Mouse (Mus musculus): ENCODE measurements around the gene Adcy2. TPM values are rescaled to one million over a fixed set of nuclear protein-coding genes. Genes with fewer than 3 reads are reported as not detected.

Gene Adcy2
- polyA plus RNA-seq, 1 experiment from 2014 or later: 0.63 TPM

- Histone ChIP-seq H3K4me2 (peak overlapping the region; percentile 63), H3K9ac (0 out of 2 replicates have a peak overlapping the region, but pooled peaks have one; percentile 26), H3K27me3 (replicated peaks) (no peaks in the 10 kb centered on the region), H3K4me3 (peak overlapping the region; percentile 25; the same call in 1 of the 2 replicates), H3K9me3 (no peaks in the 10 kb centered on the region), H3K27ac (replicated peaks) (no peak overlapping the region), H3K36me3 (no peaks in the 10 kb centered on the region), H3K4me1 (0 out of 2 replicates have a peak, but pooled peaks cover 13% of the 10 kb centered on the region)
- ATAC-seq (ENCODE audit: extremely low read depth, insufficient number of reproducible peaks, low FRiP score, low TSS enrichment): no peak
- WGBS: 43% methylated on average over 21 of the region's 21 CpGs
Measured at GRCm38 (mm10) chr13:68607652-68608405, 391.5 kb downstream of the Adcy2 start.

DNA sequence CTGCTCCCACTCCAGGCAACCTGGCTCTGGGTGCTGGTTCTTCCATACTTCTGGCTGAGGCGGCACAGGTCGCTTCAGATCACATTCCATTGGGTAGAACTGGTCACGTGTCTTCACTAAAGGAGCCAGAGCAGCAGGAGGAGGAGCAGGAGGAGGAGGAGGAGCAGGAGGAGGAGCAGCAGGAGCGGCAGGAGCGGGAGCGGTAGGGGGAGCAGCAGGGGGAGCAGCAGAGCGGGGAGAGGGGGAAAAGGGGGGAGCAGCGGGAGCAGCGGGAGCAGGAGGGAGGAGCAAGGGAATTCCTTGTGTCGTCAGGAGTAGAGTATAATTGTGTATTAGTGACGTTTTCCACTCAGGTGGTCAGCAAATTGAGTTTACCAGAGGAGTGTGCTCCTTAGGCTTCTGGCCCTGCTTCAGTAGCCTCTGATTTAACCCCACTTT is 393.6 kb downstream of the Adcy2 start:
- Histone ChIP-seq H3K27ac (replicated peaks) (no peak overlapping the region), H3K9ac (no peak overlapping the region; the same call in 1 of the 2 replicates), H3K4me2 (peak overlapping the region; percentile 66), H3K27me3 (replicated peaks) (no peaks in the 10 kb centered on the region), H3K9me3 (no peaks in the 10 kb centered on the region), H3K4me1 (peaks cover 23% of the 10 kb centered on the region), H3K4me3 (peak overlapping the region; percentile 40), H3K36me3 (no peaks in the 10 kb centered on the region)
- ATAC-seq (ENCODE audit: extremely low read depth, insufficient number of reproducible peaks, low FRiP score, low TSS enrichment): 0 out of 2 replicates have a peak, but pooled peaks have one; percentile 55
- WGBS: 4% methylated on average over 11 of the region's 11 CpGs

DNA sequence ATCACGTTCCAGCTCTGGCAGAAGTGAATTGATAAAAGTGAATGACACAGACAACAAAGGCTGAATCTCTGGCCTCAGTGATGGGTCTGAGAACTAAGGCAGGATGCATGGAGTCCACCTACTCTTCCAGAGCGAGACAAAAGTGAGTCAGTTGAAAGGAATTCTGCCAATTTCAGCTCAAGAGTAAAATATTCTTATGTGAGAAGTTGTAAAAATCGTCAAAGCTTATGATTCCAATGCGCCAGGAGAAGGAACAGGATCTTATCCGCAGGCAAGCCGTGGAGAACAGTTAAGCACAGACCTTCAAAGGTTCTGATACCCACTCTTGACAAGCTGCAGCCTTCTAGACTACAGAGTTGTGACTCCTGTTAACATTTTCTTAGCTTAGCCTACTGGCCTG is 396.3 kb downstream of the Adcy2 start:
- WGBS: 63% methylated on average over 6 of the region's 6 CpGs
- H3K27me3 ChIP-seq (replicated peaks): no peaks in the 10 kb centered on the region
- H3K27ac ChIP-seq (replicated peaks): no peak overlapping the region
- no peak overlapping the region for H3K9ac ChIP-seq
- no peak for ATAC-seq (ENCODE audit: extremely low read depth, insufficient number of reproducible peaks, low FRiP score, low TSS enrichment)
- H3K4me3 ChIP-seq: no peak overlapping the region
- H3K4me2 ChIP-seq: no peak overlapping the region
- H3K4me1 ChIP-seq: peaks cover 21% of the 10 kb centered on the region
- H3K36me3 ChIP-seq: no peaks in the 10 kb centered on the region
- no peaks in the 10 kb centered on the region for H3K9me3 ChIP-seq

- H3K27me3 ChIP-seq (replicated peaks): peaks cover 11% of the 10 kb centered on the region; the same call in 1 of the 2 replicates
- 23% methylated on average over 6 of the region's 6 CpGs for WGBS
- H3K9ac ChIP-seq: 0 out of 2 replicates have a peak overlapping the region, but pooled peaks have one; percentile 28
- H3K4me3 ChIP-seq: no peak overlapping the region
- no peaks in the 10 kb centered on the region for H3K36me3 ChIP-seq
- H3K27ac ChIP-seq (replicated peaks): no peak overlapping the region
- no peak for ATAC-seq (ENCODE audit: extremely low read depth, insufficient number of reproducible peaks, low FRiP score, low TSS enrichment)
- H3K9me3 ChIP-seq: no peaks in the 10 kb centered on the region
- H3K4me1 ChIP-seq: peaks cover 14% of the 10 kb centered on the region
- 0 out of 2 replicates have a peak overlapping the region, but pooled peaks have one; percentile 6 for H3K4me2 ChIP-seq
Measured at GRCm38 (mm10) chr13:68601184-68601583, 398.2 kb downstream of the Adcy2 start.

DNA sequence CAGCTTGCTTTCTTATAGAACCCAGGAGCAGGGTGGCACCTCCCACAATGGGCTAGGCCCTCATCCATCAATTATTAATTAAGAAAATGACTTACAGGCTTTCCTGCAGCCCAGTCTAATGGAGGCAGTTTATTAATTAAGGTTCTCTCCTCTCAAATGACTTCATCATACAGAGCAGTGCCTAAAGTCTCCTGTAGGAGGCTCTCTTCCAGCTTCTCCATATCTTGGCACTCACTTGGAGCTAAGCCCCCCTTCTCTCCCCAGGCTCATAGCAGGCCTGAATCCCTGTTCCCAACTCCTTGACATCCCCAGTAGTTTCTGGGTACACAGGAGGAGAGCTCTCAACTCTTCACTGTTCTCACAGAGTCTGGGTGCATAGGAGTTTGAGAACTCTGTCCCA is 400.4 kb downstream of the Adcy2 start:
- Histone ChIP-seq H3K27ac (replicated peaks) (no peak overlapping the region), H3K27me3 (replicated peaks) (peaks cover 11% of the 10 kb centered on the region; the same call in 1 of the 2 replicates), H3K4me2 (no peak overlapping the region), H3K36me3 (peaks cover 5% of the 10 kb centered on the region; the same call in 1 of the 2 replicates), H3K9me3 (no peaks in the 10 kb centered on the region), H3K4me3 (no peak overlapping the region), H3K9ac (no peak overlapping the region), H3K4me1 (peaks cover 9% of the 10 kb centered on the region)
- no peak for ATAC-seq (ENCODE audit: extremely low read depth, insufficient number of reproducible peaks, low FRiP score, low TSS enrichment)

- peak overlapping the region; percentile 48 for H3K4me2 ChIP-seq
- no peaks in the 10 kb centered on the region for H3K9me3 ChIP-seq
- no peak for ATAC-seq (ENCODE audit: extremely low read depth, insufficient number of reproducible peaks, low FRiP score, low TSS enrichment)
- H3K4me3 ChIP-seq: peak overlapping the region; percentile 16; the same call in 1 of the 2 replicates
- peaks cover 11% of the 10 kb centered on the region; the same call in 1 of the 2 replicates for H3K27me3 ChIP-seq (replicated peaks)
- 11% methylated on average over 13 of the region's 13 CpGs for WGBS
- H3K4me1 ChIP-seq: peaks cover 9% of the 10 kb centered on the region
- no peak overlapping the region for H3K27ac ChIP-seq (replicated peaks)
- H3K36me3 ChIP-seq: peaks cover 12% of the 10 kb centered on the region
- no peak overlapping the region for H3K9ac ChIP-seq
Measured at GRCm38 (mm10) chr13:68597667-68598066, 401.7 kb downstream of the Adcy2 start.

DNA sequence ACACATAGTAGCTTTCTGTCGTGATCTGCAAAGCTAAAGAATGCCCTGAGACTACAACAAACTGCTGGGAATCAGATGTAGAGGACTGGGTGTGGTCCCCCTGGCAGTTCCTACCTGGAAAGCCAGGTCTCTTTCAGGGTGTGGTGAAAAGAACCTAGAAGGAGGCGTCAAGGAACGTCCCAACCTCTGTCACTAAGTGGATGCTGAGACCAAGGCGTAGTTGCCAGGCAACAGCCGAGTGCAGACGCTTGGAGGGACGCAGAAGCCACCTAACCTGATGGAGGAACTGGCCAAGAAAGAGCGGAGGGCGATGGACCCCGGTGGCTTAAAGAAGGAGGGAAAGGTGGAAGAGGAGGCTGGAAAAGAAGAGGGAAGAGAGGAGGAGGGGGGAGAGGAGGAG is 402.1 kb downstream of the Adcy2 start, which contains the start of gene 1700001L19Rik:
TSS of gene 1700001L19Rik (plus strand) at position 223 of the 400 bp plus-strand sequence.
- H3K9me3 ChIP-seq: no peaks in the 10 kb centered on the region
- peaks cover 16% of the 10 kb centered on the region for H3K36me3 ChIP-seq
- ATAC-seq (ENCODE audit: extremely low read depth, insufficient number of reproducible peaks, low FRiP score, low TSS enrichment): no peak
- 11% methylated on average over 10 of the region's 10 CpGs for WGBS
- H3K27me3 ChIP-seq (replicated peaks): peaks cover 11% of the 10 kb centered on the region; the same call in 1 of the 2 replicates
- H3K4me2 ChIP-seq: peak within 1 kb of the TSS; percentile 48
- no peak within 1 kb of the TSS for H3K9ac ChIP-seq
- H3K4me3 ChIP-seq: peak within 1 kb of the TSS; percentile 16; the same call in 1 of the 2 replicates
- H3K4me1 ChIP-seq: peaks cover 9% of the 10 kb centered on the region
- no peak within 1 kb of the TSS for H3K27ac ChIP-seq (replicated peaks)

DNA sequence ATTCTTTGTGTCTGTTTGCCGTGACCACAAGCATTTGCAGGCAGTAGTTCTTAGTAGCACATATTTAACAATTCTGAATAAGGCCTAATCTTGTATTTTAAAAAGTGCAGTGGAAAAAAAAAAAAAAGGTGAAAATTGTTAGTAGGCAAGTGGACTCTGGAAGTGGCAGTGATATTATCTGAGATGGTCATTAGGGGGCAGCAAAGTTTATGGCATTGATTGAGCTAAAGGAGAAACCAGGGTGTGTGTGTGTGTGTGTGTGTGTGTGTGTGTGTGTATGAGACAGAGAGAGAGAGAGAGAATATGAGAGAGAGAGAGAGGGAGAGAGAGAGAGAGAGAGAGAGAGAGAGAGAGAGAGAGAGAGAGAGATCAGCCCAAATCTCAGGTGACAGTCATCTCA is 405.5 kb downstream of the Adcy2 start:
- Histone ChIP-seq H3K27ac (replicated peaks) (no peak overlapping the region), H3K36me3 (peaks cover 50% of the 10 kb centered on the region), H3K4me1 (no peaks in the 10 kb centered on the region), H3K9me3 (no peaks in the 10 kb centered on the region), H3K9ac (no peak overlapping the region), H3K4me2 (no peak overlapping the region), H3K4me3 (no peak overlapping the region), H3K27me3 (replicated peaks) (peaks cover 11% of the 10 kb centered on the region; the same call in 1 of the 2 replicates)
- ATAC-seq (ENCODE audit: extremely low read depth, insufficient number of reproducible peaks, low FRiP score, low TSS enrichment): no peak
- WGBS: 55% methylated on average over 1 of the region's 1 CpGs

GRCm38 (mm10) chr13:68588352-68588751 is 411.0 kb downstream of the Adcy2 start:
- Histone ChIP-seq H3K4me2 (no peak overlapping the region), H3K36me3 (peaks cover 98% of the 10 kb centered on the region), H3K9ac (no peak overlapping the region), H3K27me3 (replicated peaks) (no peaks in the 10 kb centered on the region), H3K27ac (replicated peaks) (no peak overlapping the region), H3K9me3 (no peaks in the 10 kb centered on the region), H3K4me1 (peaks cover 6% of the 10 kb centered on the region; the same call in 1 of the 2 replicates), H3K4me3 (no peak overlapping the region)
- ATAC-seq (ENCODE audit: extremely low read depth, insufficient number of reproducible peaks, low FRiP score, low TSS enrichment): no peak

DNA sequence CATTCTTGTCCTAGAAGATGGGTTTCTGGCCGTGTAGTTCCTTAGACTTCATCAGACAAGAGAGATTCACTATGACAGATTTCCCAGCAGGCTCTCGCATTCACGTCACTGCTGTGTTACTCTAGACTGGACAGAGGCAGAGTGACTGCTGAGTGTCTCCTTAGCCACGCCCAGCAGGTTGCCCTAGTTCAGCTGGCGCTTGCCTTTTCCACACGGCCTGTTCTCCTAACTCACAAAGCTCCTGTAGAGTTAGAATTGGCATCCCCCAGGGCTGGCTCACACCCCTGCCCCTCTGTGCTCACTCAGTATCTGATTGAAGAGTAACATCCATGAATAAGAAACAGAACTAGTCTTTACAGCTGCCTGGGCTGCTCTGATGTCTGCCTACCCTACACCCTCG is 413.9 kb downstream of the Adcy2 start:
- no peaks in the 10 kb centered on the region for H3K27me3 ChIP-seq (replicated peaks)
- peaks cover 69% of the 10 kb centered on the region for H3K36me3 ChIP-seq
- no peak overlapping the region for H3K4me3 ChIP-seq
- no peak overlapping the region for H3K9ac ChIP-seq
- H3K9me3 ChIP-seq: no peaks in the 10 kb centered on the region
- ATAC-seq (ENCODE audit: extremely low read depth, insufficient number of reproducible peaks, low FRiP score, low TSS enrichment): no peak
- 80% methylated on average over 7 of the region's 7 CpGs for WGBS
- peaks cover 22% of the 10 kb centered on the region for H3K4me1 ChIP-seq
- no peak overlapping the region for H3K4me2 ChIP-seq
- H3K27ac ChIP-seq (replicated peaks): no peak overlapping the region

- WGBS: 90% methylated on average over 11 of the region's 11 CpGs
- H3K27me3 ChIP-seq (replicated peaks): no peaks in the 10 kb centered on the region
- no peak overlapping the region for H3K27ac ChIP-seq (replicated peaks)
- no peak for ATAC-seq (ENCODE audit: extremely low read depth, insufficient number of reproducible peaks, low FRiP score, low TSS enrichment)
- no peak overlapping the region for H3K4me3 ChIP-seq
- no peaks in the 10 kb centered on the region for H3K9me3 ChIP-seq
- H3K4me1 ChIP-seq: peaks cover 25% of the 10 kb centered on the region
- H3K4me2 ChIP-seq: no peak overlapping the region
- no peak overlapping the region for H3K9ac ChIP-seq
- H3K36me3 ChIP-seq: peaks cover 57% of the 10 kb centered on the region
Measured at GRCm38 (mm10) chr13:68583961-68584360, 415.4 kb downstream of the Adcy2 start.

GRCm38 (mm10) chr13:68582517-68582780 is 416.9 kb downstream of the Adcy2 start:
- WGBS: 1% methylated on average over 11 of the region's 11 CpGs
- H3K27ac ChIP-seq (replicated peaks): peak overlapping the region; percentile 73
- peaks cover 25% of the 10 kb centered on the region for H3K4me1 ChIP-seq
- no peaks in the 10 kb centered on the region for H3K9me3 ChIP-seq
- peak overlapping the region; percentile 90 for H3K9ac ChIP-seq
- H3K4me3 ChIP-seq: peak overlapping the region; percentile 84
- peak; percentile 7; the same call in 1 of the 2 replicates for ATAC-seq (ENCODE audit: extremely low read depth, insufficient number of reproducible peaks, low FRiP score, low TSS enrichment)
- H3K27me3 ChIP-seq (replicated peaks): no peaks in the 10 kb centered on the region
- peak overlapping the region; percentile 96 for H3K4me2 ChIP-seq
- peaks cover 57% of the 10 kb centered on the region for H3K36me3 ChIP-seq

Data from heart, embryonic 13.5 days (tissue).